Mouse (Mus musculus): ENCODE measurements at regions not wholly inside any gene's neighbourhood (a gene's known extent, or its start where the extent isn't known, plus 50 kb on each side); places are given as distances from the start of the nearest gene placed in this dataset.

GRCm38 (mm10) chrX:11690446-11690845 is 362.8 kb downstream of the H2al1j start:
- DNase-seq (ENCODE audit: low spot score), result peak; percentile 59
- Histone ChIP-seq H3K9me3 (replicated peaks; ENCODE audit: control insufficient read depth, low read length) (no peaks in the 10 kb centered on the region), H3K27ac (ENCODE audit: low read depth, low read length) (peak overlapping the region; percentile 21; the same call in 1 of the 2 replicates), H3K27me3 (replicated peaks; ENCODE audit: control insufficient read depth, insufficient read depth, low read length) (no peaks in the 10 kb centered on the region), H3K4me3 (ENCODE audit: low read depth, low read length) (no peak overlapping the region), H3K36me3 (ENCODE audit: control insufficient read depth, insufficient read depth, low read length) (no peaks in the 10 kb centered on the region), H3K4me1 (ENCODE audit: control insufficient read depth, insufficient read depth, low read length) (peaks cover 4% of the 10 kb centered on the region), H3K4me2 (ENCODE audit: low read length) (peak overlapping the region; percentile 28; the same call in 1 of the 2 replicates), H3K9ac (ENCODE audit: low read length) (no peak overlapping the region)
- peak; percentile 54; the same call in 1 of the 2 replicates for ATAC-seq
- 41% methylated on average over 5 of the region's 5 CpGs for WGBS

- no peak for DNase-seq (ENCODE audit: low spot score)
- H3K4me2 ChIP-seq (ENCODE audit: low read length), result no peak overlapping the region
- no peak for ATAC-seq
- H3K27ac ChIP-seq (ENCODE audit: low read depth, low read length), result no peak overlapping the region
- no peak overlapping the region for H3K4me3 ChIP-seq (ENCODE audit: low read depth, low read length)
- no peak overlapping the region for H3K9ac ChIP-seq (ENCODE audit: low read length)
- no peaks in the 10 kb centered on the region for H3K36me3 ChIP-seq (ENCODE audit: control insufficient read depth, insufficient read depth, low read length)
- H3K27me3 ChIP-seq (replicated peaks; ENCODE audit: control insufficient read depth, insufficient read depth, low read length), result no peaks in the 10 kb centered on the region
- H3K4me1 ChIP-seq (ENCODE audit: control insufficient read depth, insufficient read depth, low read length), result peaks cover 4% of the 10 kb centered on the region
- H3K9me3 ChIP-seq (replicated peaks; ENCODE audit: control insufficient read depth, low read length), result no peaks in the 10 kb centered on the region
- WGBS, result 80% methylated on average over 4 of the region's 4 CpGs
Measured at GRCm38 (mm10) chrX:11691019-11691418, 363.4 kb downstream of the H2al1j start.

GRCm38 (mm10) chrX:11696565-11696964 is 368.9 kb downstream of the H2al1j start:
- Histone ChIP-seq H3K27me3 (replicated peaks; ENCODE audit: control insufficient read depth, insufficient read depth, low read length) (no peaks in the 10 kb centered on the region), H3K27ac (ENCODE audit: low read depth, low read length) (no peak overlapping the region), H3K4me1 (ENCODE audit: control insufficient read depth, insufficient read depth, low read length) (no peaks in the 10 kb centered on the region), H3K9me3 (replicated peaks; ENCODE audit: control insufficient read depth, low read length) (no peaks in the 10 kb centered on the region), H3K36me3 (ENCODE audit: control insufficient read depth, insufficient read depth, low read length) (no peaks in the 10 kb centered on the region), H3K4me3 (ENCODE audit: low read depth, low read length) (no peak overlapping the region), H3K9ac (ENCODE audit: low read length) (no peak overlapping the region), H3K4me2 (ENCODE audit: low read length) (no peak overlapping the region)
- no peak for DNase-seq (ENCODE audit: low spot score)
- ATAC-seq, result no peak
- 94% methylated on average over 4 of the region's 4 CpGs for WGBS

GRCm38 (mm10) chrX:11701095-11701494 is 373.5 kb downstream of the H2al1j start:
- ATAC-seq (no peak), DNase-seq (ENCODE audit: low spot score) (no peak)
- 80% methylated on average over 2 of the region's 2 CpGs for WGBS
- H3K9me3 ChIP-seq (replicated peaks; ENCODE audit: control insufficient read depth, low read length), result no peaks in the 10 kb centered on the region
- H3K4me3 ChIP-seq (ENCODE audit: low read depth, low read length), result no peak overlapping the region
- H3K27me3 ChIP-seq (replicated peaks; ENCODE audit: control insufficient read depth, insufficient read depth, low read length), result no peaks in the 10 kb centered on the region
- H3K27ac ChIP-seq (ENCODE audit: low read depth, low read length), result no peak overlapping the region
- no peaks in the 10 kb centered on the region for H3K36me3 ChIP-seq (ENCODE audit: control insufficient read depth, insufficient read depth, low read length)
- H3K4me2 ChIP-seq (ENCODE audit: low read length), result no peak overlapping the region
- H3K4me1 ChIP-seq (ENCODE audit: control insufficient read depth, insufficient read depth, low read length), result no peaks in the 10 kb centered on the region
- H3K9ac ChIP-seq (ENCODE audit: low read length), result no peak overlapping the region

DNA sequence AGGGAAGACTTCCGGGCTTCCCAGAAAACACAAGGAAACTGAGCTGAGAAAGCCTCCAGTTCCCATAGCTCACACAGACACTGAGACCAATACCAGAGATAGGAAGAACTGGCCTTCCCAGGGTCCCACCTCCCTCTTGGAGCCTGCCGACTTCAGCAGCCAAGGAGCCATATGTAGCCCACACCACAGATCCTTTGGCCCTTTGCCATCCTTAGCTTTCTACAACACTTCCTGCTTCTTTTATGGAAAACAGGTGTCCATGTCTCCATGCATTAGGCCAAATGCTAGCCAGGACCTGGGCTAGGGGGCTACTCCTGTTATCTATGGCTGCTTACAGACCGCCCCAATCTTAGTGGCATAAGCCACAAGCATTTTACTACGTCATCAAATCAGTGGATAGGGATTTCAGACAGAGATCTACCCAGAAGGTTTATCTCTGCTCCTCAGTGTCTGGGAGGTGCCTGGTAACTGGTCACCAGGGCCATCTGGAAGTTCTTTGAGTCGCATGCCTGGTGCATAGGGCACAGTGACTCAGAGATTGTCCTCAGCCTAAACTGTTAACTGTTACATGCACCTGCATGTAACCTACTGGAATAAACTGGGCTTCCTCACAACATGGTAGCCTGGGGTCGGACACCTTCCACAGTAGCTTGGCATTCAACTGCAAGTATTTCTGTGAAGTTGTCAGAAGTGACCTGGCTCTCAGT is 378.4 kb downstream of the H2al1j start:
- Histone ChIP-seq H3K9me3 (replicated peaks; ENCODE audit: control insufficient read depth, low read length) (no peaks in the 10 kb centered on the region), H3K36me3 (ENCODE audit: control insufficient read depth, insufficient read depth, low read length) (no peaks in the 10 kb centered on the region), H3K4me2 (ENCODE audit: low read length) (no peak overlapping the region), H3K9ac (ENCODE audit: low read length) (no peak overlapping the region), H3K27ac (ENCODE audit: low read depth, low read length) (no peak overlapping the region), H3K27me3 (replicated peaks; ENCODE audit: control insufficient read depth, insufficient read depth, low read length) (no peaks in the 10 kb centered on the region), H3K4me3 (ENCODE audit: low read depth, low read length) (no peak overlapping the region), H3K4me1 (ENCODE audit: control insufficient read depth, insufficient read depth, low read length) (no peaks in the 10 kb centered on the region; the same call in 1 of the 2 replicates)
- WGBS, result 89% methylated on average over 6 of the region's 6 CpGs
- ATAC-seq, result no peak
- DNase-seq (ENCODE audit: low spot score), result no peak

- WGBS, result 52% methylated on average over 6 of the region's 6 CpGs
- H3K27ac ChIP-seq (ENCODE audit: low read depth, low read length), result no peak overlapping the region
- no peaks in the 10 kb centered on the region; the same call in 1 of the 2 replicates for H3K4me1 ChIP-seq (ENCODE audit: control insufficient read depth, insufficient read depth, low read length)
- DNase-seq (ENCODE audit: low spot score), result no peak
- no peaks in the 10 kb centered on the region for H3K36me3 ChIP-seq (ENCODE audit: control insufficient read depth, insufficient read depth, low read length)
- ATAC-seq, result no peak
- no peak overlapping the region for H3K4me3 ChIP-seq (ENCODE audit: low read depth, low read length)
- no peak overlapping the region for H3K4me2 ChIP-seq (ENCODE audit: low read length)
- H3K9ac ChIP-seq (ENCODE audit: low read length), result no peak overlapping the region
- no peaks in the 10 kb centered on the region for H3K27me3 ChIP-seq (replicated peaks; ENCODE audit: control insufficient read depth, insufficient read depth, low read length)
- H3K9me3 ChIP-seq (replicated peaks; ENCODE audit: control insufficient read depth, low read length), result no peaks in the 10 kb centered on the region
Measured at GRCm38 (mm10) chrX:11707330-11707729, 379.7 kb downstream of the H2al1j start.

GRCm38 (mm10) chrX:11708325-11708724 is 380.7 kb downstream of the H2al1j start:
- Histone ChIP-seq H3K4me1 (ENCODE audit: control insufficient read depth, insufficient read depth, low read length) (no peaks in the 10 kb centered on the region; the same call in 1 of the 2 replicates), H3K27me3 (replicated peaks; ENCODE audit: control insufficient read depth, insufficient read depth, low read length) (no peaks in the 10 kb centered on the region), H3K9me3 (replicated peaks; ENCODE audit: control insufficient read depth, low read length) (no peaks in the 10 kb centered on the region), H3K36me3 (ENCODE audit: control insufficient read depth, insufficient read depth, low read length) (no peaks in the 10 kb centered on the region), H3K27ac (ENCODE audit: low read depth, low read length) (no peak overlapping the region), H3K9ac (ENCODE audit: low read length) (no peak overlapping the region), H3K4me2 (ENCODE audit: low read length) (no peak overlapping the region), H3K4me3 (ENCODE audit: low read depth, low read length) (no peak overlapping the region)
- ATAC-seq (no peak), DNase-seq (ENCODE audit: low spot score) (no peak)
- WGBS, result 43% methylated on average over 6 of the region's 6 CpGs

GRCm38 (mm10) chrX:11709326-11709725 is 381.7 kb downstream of the H2al1j start:
- no peak overlapping the region for H3K4me2 ChIP-seq (ENCODE audit: low read length)
- no peak for ATAC-seq
- H3K27me3 ChIP-seq (replicated peaks; ENCODE audit: control insufficient read depth, insufficient read depth, low read length), result no peaks in the 10 kb centered on the region
- no peaks in the 10 kb centered on the region; the same call in 1 of the 2 replicates for H3K4me1 ChIP-seq (ENCODE audit: control insufficient read depth, insufficient read depth, low read length)
- H3K27ac ChIP-seq (ENCODE audit: low read depth, low read length), result no peak overlapping the region
- no peak overlapping the region for H3K9ac ChIP-seq (ENCODE audit: low read length)
- H3K4me3 ChIP-seq (ENCODE audit: low read depth, low read length), result no peak overlapping the region
- no peak for DNase-seq (ENCODE audit: low spot score)
- H3K9me3 ChIP-seq (replicated peaks; ENCODE audit: control insufficient read depth, low read length), result no peaks in the 10 kb centered on the region
- WGBS, result 82% methylated on average over 4 of the region's 4 CpGs
- no peaks in the 10 kb centered on the region for H3K36me3 ChIP-seq (ENCODE audit: control insufficient read depth, insufficient read depth, low read length)

DNA sequence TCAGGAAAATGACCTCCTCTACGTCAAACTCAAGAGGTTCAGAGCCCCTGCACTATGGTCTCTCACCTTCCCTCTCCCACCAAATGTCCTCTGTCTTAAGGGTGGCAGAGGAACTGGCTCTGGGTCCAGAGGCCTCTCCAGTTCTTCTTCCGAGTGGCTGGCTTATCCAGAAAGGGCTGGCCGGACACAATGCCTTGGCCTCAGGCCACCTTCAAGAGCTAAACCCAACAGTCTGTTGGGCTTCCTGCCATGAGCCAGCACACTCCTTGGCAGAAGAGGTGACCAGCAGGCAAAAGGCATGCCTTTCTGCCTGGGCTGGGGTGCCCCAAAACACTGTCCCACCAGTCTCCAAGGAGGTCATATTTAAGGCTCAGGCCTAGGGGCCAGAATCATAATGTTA is 385.8 kb downstream of the H2al1j start:
- H3K4me1 ChIP-seq (ENCODE audit: control insufficient read depth, insufficient read depth, low read length), result no peaks in the 10 kb centered on the region
- no peak overlapping the region for H3K4me3 ChIP-seq (ENCODE audit: low read depth, low read length)
- H3K9me3 ChIP-seq (replicated peaks; ENCODE audit: control insufficient read depth, low read length), result no peaks in the 10 kb centered on the region
- DNase-seq (ENCODE audit: low spot score) (no peak), ATAC-seq (no peak)
- WGBS, result 85% methylated on average over 3 of the region's 3 CpGs
- no peak overlapping the region for H3K4me2 ChIP-seq (ENCODE audit: low read length)
- H3K9ac ChIP-seq (ENCODE audit: low read length), result no peak overlapping the region
- H3K27ac ChIP-seq (ENCODE audit: low read depth, low read length), result no peak overlapping the region
- no peaks in the 10 kb centered on the region for H3K36me3 ChIP-seq (ENCODE audit: control insufficient read depth, insufficient read depth, low read length)
- no peaks in the 10 kb centered on the region for H3K27me3 ChIP-seq (replicated peaks; ENCODE audit: control insufficient read depth, insufficient read depth, low read length)

All from forebrain, embryonic 14.5 days (tissue).